Mouse (Mus musculus): ENCODE data around the gene Tekt1. TPM values are rescaled to one million over a fixed set of nuclear protein-coding genes. Genes with fewer than 3 reads are reported as not detected.

Tekt1 gene
- not detected in 2 replicates for polyA plus RNA-seq (2012; rRNA removed)

- DNase-seq (ENCODE audit: low read depth, low spot score): no peak
- 30% methylated on average over 10 of the region's 10 CpGs for WGBS
Observed at GRCm38 (mm10) chr11:72362347-72362741, at the start of gene Tekt1. Gene Tekt1 (minus strand): TSS chr11:72362442.

- WGBS: 17% methylated on average over 9 of the region's 9 CpGs
- DNase-seq (ENCODE audit: low read depth, low spot score): no peak
Observed at GRCm38 (mm10) chr11:72411945-72412344, 49.7 kb upstream of the Tekt1 start.

GRCm38 (mm10) chr11:72411093-72411921 is 49.1 kb upstream of the Tekt1 start, which contains the start of gene Smtnl2:
Gene Smtnl2 (minus strand): TSS chr11:72411713.
- WGBS: under 1% methylated on average over 81 of the region's 86 CpGs

GRCm38 (mm10) chr11:72410521-72411092 is 48.4 kb upstream of the Tekt1 start:
- no peak for DNase-seq (ENCODE audit: low read depth, low spot score)
- 5% methylated on average over 25 of the region's 25 CpGs for whole genome bisulfite sequencing

More at GRCm38 (mm10) chr11:72411093-72411921, 49.1 kb upstream of the Tekt1 start, which contains the start of gene Smtnl2:
- DNase-seq (ENCODE audit: low read depth, low spot score): peak; percentile 33

GRCm38 (mm10) chr11:72409649-72410385 is 47.6 kb upstream of the Tekt1 start:
- no peak for DNase-seq (ENCODE audit: low read depth, low spot score)
- WGBS: 85% methylated on average over 12 of the region's 12 CpGs

- 79% methylated on average over 9 of the region's 9 CpGs for WGBS
- no peak for DNase-seq (ENCODE audit: low read depth, low spot score)
Observed at GRCm38 (mm10) chr11:72408451-72409170, 46.4 kb upstream of the Tekt1 start.

GRCm38 (mm10) chr11:72407574-72407973 is 45.3 kb upstream of the Tekt1 start:
- DNase-seq (ENCODE audit: low read depth, low spot score): no peak
- 62% methylated on average over 7 of the region's 7 CpGs for WGBS

GRCm38 (mm10) chr11:72407081-72407480 is 44.8 kb upstream of the Tekt1 start:
- DNase-seq (ENCODE audit: low read depth, low spot score): no peak
- 51% methylated on average over 3 of the region's 3 CpGs for WGBS

- 58% methylated on average over 8 of the region's 8 CpGs for WGBS
- DNase-seq (ENCODE audit: low read depth, low spot score): no peak
Observed at GRCm38 (mm10) chr11:72406079-72406675, 43.9 kb upstream of the Tekt1 start.

GRCm38 (mm10) chr11:72405532-72405931 is 43.3 kb upstream of the Tekt1 start:
- DNase-seq (ENCODE audit: low read depth, low spot score): no peak
- 80% methylated on average over 4 of the region's 4 CpGs for WGBS

- 86% methylated on average over 12 of the region's 12 CpGs for WGBS
Observed at GRCm38 (mm10) chr11:72402969-72403368, 40.7 kb upstream of the Tekt1 start.

GRCm38 (mm10) chr11:72402017-72402416 is 39.8 kb upstream of the Tekt1 start:
- WGBS: 74% methylated on average over 5 of the region's 5 CpGs
- DNase-seq (ENCODE audit: low read depth, low spot score): no peak

More at GRCm38 (mm10) chr11:72402969-72403368, 40.7 kb upstream of the Tekt1 start:
- DNase-seq (ENCODE audit: low read depth, low spot score): no peak

GRCm38 (mm10) chr11:72401068-72401467 is 38.8 kb upstream of the Tekt1 start:
- WGBS: 94% methylated on average over 12 of the region's 12 CpGs
- no peak for DNase-seq (ENCODE audit: low read depth, low spot score)

GRCm38 (mm10) chr11:72397811-72398525 is 35.7 kb upstream of the Tekt1 start:
- WGBS: 70% methylated on average over 8 of the region's 8 CpGs
- DNase-seq (ENCODE audit: low read depth, low spot score): no peak

- no peak for DNase-seq (ENCODE audit: low read depth, low spot score)
- 35% methylated on average over 10 of the region's 10 CpGs for WGBS
Observed at GRCm38 (mm10) chr11:72397072-72397471, 34.8 kb upstream of the Tekt1 start.

- WGBS: 78% methylated on average over 7 of the region's 7 CpGs
- DNase-seq (ENCODE audit: low read depth, low spot score): no peak
Observed at GRCm38 (mm10) chr11:72396621-72397020, 34.4 kb upstream of the Tekt1 start.

- 88% methylated on average over 6 of the region's 6 CpGs for WGBS
- no peak for DNase-seq (ENCODE audit: low read depth, low spot score)
Observed at GRCm38 (mm10) chr11:72395652-72396051, 33.4 kb upstream of the Tekt1 start.

GRCm38 (mm10) chr11:72394694-72395093 is 32.5 kb upstream of the Tekt1 start:
- DNase-seq (ENCODE audit: low read depth, low spot score): no peak
- 78% methylated on average over 2 of the region's 2 CpGs for WGBS

- DNase-seq (ENCODE audit: low read depth, low spot score): no peak
- WGBS: 53% methylated on average over 5 of the region's 5 CpGs
Observed at GRCm38 (mm10) chr11:72393669-72394068, 31.4 kb upstream of the Tekt1 start.
